Mouse (Mus musculus): Measurements from ENCODE around the gene Gsdma3.

GRCm38 (mm10) chr11:98645946-98646345 is 19.8 kb downstream of the Gsdma3 start:
- TF ChIP-seq POLR2A (IDR thresholded peaks at IDR 0.05; ENCODE audit: control insufficient read depth, extremely low read depth, insufficient read depth, low read length, poor library complexity) (no peak), CTCF (IDR thresholded peaks at IDR 0.05; ENCODE audit: borderline replicate concordance, control insufficient read depth, extremely low read depth, insufficient read depth, low read length, poor library complexity) (no peak)
